ENCODE assay signal across 15 mouse cellular contexts in genomic region chr4:127756238-127756637, GRCm38 (mm10).
"Had no signal": no experiment of that assay in that cellular context is flagged by ENCODE, and none has a peak within 500 bp of the region (broad histone marks: within the 10 kb centered on the region; RNA-seq: fewer than 3 reads in every experiment).

No protein-coding gene starts in this region.

- H3K27me3 ChIP-seq: neural tube, embryonic 12.5 days; neural tube, embryonic 13.5 days; neural tube, embryonic 15.5 days had no signal

- H3K36me3 ChIP-seq: neural tube, embryonic 12.5 days; neural tube, embryonic 13.5 days; neural tube, embryonic 15.5 days had no signal

- H3K9me3 ChIP-seq: neural tube, embryonic 12.5 days; neural tube, embryonic 13.5 days; neural tube, embryonic 15.5 days had no signal

- DNase-seq: retina, postnatal 1 day; right cerebral cortex, adult 18-20 months; right cerebral cortex, postnatal 14 days; right cerebral cortex, postnatal 25 days; right cerebral cortex, postnatal 4 days; spleen, adult 18-20 months; thymus, adult 18-20 months; thymus, adult 2 months; thymus, postnatal 14 days; thymus, postnatal 25 days; thymus, postnatal 36 days; thymus, postnatal 4 days had no signal

- H3K4me2 ChIP-seq: neural tube, embryonic 12.5 days; neural tube, embryonic 13.5 days; neural tube, embryonic 15.5 days had no signal

- H3K4me1 ChIP-seq: neural tube, embryonic 12.5 days; neural tube, embryonic 13.5 days had no signal

- H3K27ac ChIP-seq: neural tube, embryonic 12.5 days; neural tube, embryonic 13.5 days; neural tube, embryonic 15.5 days had no signal

- H3K9ac ChIP-seq: neural tube, embryonic 12.5 days; neural tube, embryonic 13.5 days; neural tube, embryonic 15.5 days had no signal

- H3K4me3 ChIP-seq: neural tube, embryonic 12.5 days; neural tube, embryonic 13.5 days; neural tube, embryonic 15.5 days had no signal
